Mouse (Mus musculus): ENCODE data around the gene Cbr2.

GRCm38 (mm10) chr11:120712771-120713568, 18.9 kb downstream of the Cbr2 start:
- peak; percentile 89 for TF ChIP-seq CTCF (IDR thresholded peaks at IDR 0.05; ENCODE audit: low read depth)
- TF ChIP-seq EP300 (IDR thresholded peaks at IDR 0.05; ENCODE audit: low read depth): no peak
